In genomic region chr12:9052075-9052829, GRCm38 (mm10) we compare ENCODE assay signal across 8 mouse cellular contexts. TPM values are rescaled to one million over a fixed set of nuclear protein-coding genes. Genes with fewer than 3 reads are reported as not detected.
A peak's percentile ranks its signal among the peaks of the same experiment; 100 is the strongest.
DNase-seq lines count a peak whose midpoint lies in the region; ATAC-seq lines count a peak whose summit lies in the region.

No protein-coding gene starts in this region.

- 62% methylated on average over 8 of the region's 8 CpGs for WGBS in hindbrain, embryonic 16.5 days

- DNase-seq in NIH3T3 (ENCODE audit: low read depth) = peak; percentile 93
- peak; percentile 89 for DNase-seq in cerebellum, postnatal 14 days
- peak; percentile 78 to 86 for DNase-seq in frontal cortex, postnatal 36 days (ENCODE audit: low spot score in 2 of 2)
- DNase-seq in left cerebral cortex, adult 11 months (ENCODE audit: low spot score) = peak; percentile 68
- peak; percentile 65 to 82 for DNase-seq in lung, postnatal 4 days
- peak; percentile 56 for DNase-seq in right cerebral cortex, adult 18-20 months
- peak; percentile 54 for DNase-seq in urinary bladder, adult 2 months (ENCODE audit: low spot score)

- H3K27me3 ChIP-seq in hindbrain, embryonic 16.5 days (replicated peaks; ENCODE audit: control insufficient read depth, insufficient read depth, low read length) = no peaks in the 10 kb centered on the region

- peak; percentile 91 for ATAC-seq in hindbrain, embryonic 16.5 days

- no peak overlapping the region for H3K4me3 ChIP-seq in hindbrain, embryonic 16.5 days (ENCODE audit: low read length)

- H3K4me1 ChIP-seq in hindbrain, embryonic 16.5 days (ENCODE audit: control insufficient read depth, insufficient read depth, low read depth, low read length) = no peaks in the 10 kb centered on the region

- H3K4me2 ChIP-seq in hindbrain, embryonic 16.5 days (ENCODE audit: low read length) = no peak overlapping the region

- no peaks in the 10 kb centered on the region for H3K36me3 ChIP-seq in hindbrain, embryonic 16.5 days (ENCODE audit: control insufficient read depth, insufficient read depth, low read length)

- H3K9ac ChIP-seq in hindbrain, embryonic 16.5 days (ENCODE audit: low read depth, low read length) = no peak overlapping the region

- H3K9me3 ChIP-seq in hindbrain, embryonic 16.5 days (ENCODE audit: control insufficient read depth, low read length) = no peaks in the 10 kb centered on the region

- H3K27ac ChIP-seq in hindbrain, embryonic 16.5 days (ENCODE audit: low read depth, low read length) = no peak overlapping the region

RNA-seq across cellular contexts. Expression of gene Ttc32, which starts 22.5 kb away (rescaled TPM):
- polyA plus RNA-seq in hindbrain, embryonic 16.5 days (2015; fragmentation: Nextera tagmentation; extraction: Ambion mirVana) = 7.3 and 8.8 TPM in 2 replicates
- polyA plus RNA-seq in urinary bladder, adult 2 months (2012; rRNA removed) = 8.0 and 9.2 TPM in 2 replicates
